Mouse (Mus musculus) CH12F3 (cell line): Measurements from ENCODE around the gene Ccdc182.

Experiments
- in situ Hi-C: fragments of 300-500 bp; cut with MboI; formaldehyde crosslinking; loops from 2 replicates; pipeline ENCODE4 v1.14.3; 2020; ENCODE audit warnings: low sequenced_read_pairs

The Ccdc182 gene

DNA sequence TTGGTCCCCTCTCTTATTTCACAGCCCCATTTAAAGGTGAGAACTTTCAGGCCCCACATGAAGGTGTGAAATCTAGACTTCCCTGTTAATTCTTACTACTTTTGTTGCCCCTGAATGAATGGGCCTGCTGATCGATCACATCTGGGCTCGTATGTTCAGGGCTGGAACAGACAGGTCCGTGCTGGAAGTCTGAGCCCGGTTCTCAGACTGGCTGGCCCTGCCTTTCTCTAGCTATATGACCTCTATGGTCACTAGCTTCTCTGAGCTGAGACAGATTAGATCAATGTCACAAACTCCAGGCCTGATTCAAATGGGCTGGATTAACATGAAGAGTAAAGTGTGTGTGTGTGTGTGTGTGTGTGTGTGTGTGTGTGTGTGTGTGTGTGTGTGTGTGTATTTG, 14.9 kb upstream of the Ccdc182 start:
- in situ Hi-C loops = no loop called here

DNA sequence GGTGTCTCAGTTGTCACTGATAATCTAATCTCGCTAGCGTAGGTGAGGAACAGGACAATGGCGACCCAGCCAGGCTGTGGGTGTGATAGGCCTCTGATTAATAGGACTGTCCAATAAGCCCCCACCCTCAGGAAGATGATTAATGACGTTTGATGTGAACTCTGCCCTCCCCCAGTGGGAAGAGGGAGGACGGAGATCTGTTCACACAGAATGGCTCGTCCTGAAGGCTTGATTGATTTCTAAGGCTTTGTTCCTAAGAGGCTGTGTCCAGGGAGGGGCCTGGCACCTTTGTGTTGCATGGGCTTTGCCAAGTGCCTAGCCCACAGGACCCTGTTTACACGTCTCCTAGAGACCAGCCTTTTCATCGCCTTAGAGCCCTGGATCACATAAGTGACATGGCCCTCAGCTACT, 13.4 kb upstream of the Ccdc182 start:
- in situ Hi-C loops = no loop called here

DNA sequence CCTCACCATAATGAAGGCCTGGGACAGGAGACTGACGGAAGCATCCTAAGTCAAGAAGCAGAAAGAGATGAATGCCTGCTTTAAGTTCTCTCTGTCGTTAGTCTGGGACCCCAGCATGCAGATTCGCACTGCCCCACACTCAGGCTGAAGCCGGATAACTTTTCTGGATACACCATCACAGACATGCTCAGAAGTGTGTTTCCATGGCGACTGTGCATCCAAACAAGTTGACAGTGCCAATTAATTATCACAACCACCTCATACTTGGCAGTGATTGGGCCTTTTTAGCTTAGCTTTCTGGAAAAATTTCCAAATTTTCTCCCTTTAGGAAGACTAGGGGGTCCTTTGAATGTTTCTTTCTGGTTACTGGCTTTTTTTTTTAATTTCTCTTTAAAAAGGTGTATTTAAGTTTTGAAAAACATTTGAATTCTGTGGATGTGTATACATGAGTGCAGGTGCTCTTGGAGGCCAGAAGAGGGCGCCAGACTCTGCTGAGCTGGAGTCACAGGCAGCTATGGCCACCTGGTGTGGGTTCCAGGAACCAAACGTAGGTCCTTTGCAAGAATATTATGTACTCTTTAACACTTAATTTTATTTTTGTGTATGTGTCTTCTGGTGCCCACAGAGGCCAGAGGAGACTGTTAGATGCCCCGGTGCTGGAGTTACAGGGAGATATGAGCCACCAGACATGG, 12.3 kb upstream of the Ccdc182 start:
- in situ Hi-C loops = no loop called here

GRCm38 (mm10) chr11:88282516-88282915, 11.3 kb upstream of the Ccdc182 start:
- in situ Hi-C loops = no loop called here

- in situ Hi-C loops = no loop called here
Measured at GRCm38 (mm10) chr11:88286019-88286418, 7.8 kb upstream of the Ccdc182 start.

DNA sequence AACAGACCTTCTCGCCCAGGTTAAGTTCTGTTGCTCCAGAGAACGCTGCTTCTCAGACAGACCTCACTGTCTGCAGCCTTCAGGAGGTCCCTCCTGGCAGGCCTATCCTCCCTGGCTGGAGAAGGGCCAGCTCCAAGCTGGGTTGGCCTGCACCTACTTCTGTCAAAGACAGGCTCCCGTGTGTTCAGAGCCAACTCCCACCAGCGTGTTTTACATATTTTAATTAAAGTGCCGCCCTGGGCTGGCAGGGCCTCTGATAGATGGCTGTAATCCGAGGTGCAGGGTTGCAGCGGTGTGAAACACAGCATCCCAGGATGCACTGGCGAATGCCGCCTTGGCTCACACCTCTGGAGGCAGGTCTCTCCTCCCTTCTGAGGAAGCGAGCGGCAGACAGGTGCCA, 5.5 kb upstream of the Ccdc182 start:
- in situ Hi-C loops = no loop called here

DNA sequence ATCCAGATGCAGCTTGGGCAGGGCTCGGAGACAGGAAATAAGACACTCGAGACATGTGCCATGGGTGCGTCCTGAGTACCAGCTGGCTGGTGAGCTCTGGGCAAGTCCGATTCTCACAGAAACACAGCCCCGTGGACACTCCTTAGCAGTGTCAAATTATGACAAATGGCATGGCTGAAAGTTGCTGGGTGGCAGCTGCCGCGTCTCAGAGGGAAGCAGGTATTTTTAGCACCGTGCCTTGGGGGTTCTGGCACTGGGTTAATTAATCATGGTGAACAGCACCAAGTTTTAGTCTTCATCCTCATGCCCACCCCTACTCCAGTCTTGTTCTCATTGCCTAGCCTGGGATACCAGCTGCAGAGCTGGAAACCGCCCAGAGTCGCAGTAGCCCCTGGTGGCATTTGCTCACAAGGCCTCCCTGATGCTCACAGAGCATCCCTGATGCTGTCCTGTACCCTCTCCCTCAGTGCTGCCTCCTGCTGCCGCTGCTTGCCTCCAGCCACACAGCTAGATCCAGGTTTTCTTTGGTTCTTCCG, 5.0 kb upstream of the Ccdc182 start:
- in situ Hi-C loops = no loop called here

GRCm38 (mm10) chr11:88291245-88291644, 2.6 kb upstream of the Ccdc182 start:
- in situ Hi-C loops = no loop called here

DNA sequence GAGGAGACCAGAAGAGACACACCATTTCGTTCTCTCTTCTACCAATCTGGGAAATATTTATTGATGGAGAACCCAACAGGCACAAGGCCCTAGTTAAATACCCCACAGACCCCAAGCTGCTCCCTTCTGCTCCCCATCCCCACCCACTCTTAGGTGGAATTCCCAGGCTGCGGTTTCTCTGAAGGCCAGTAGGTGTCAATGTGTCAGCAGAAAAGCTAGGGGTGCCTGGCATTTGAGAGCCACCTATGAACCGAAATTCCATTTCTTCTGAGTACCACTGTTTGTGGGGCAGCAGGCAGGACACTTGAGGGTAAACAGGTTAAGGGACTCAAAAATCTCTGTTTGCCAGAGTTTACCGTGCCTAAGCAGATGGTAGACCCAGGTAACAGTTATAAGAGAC, 2.2 kb upstream of the Ccdc182 start:
- in situ Hi-C loops = no loop called here

DNA sequence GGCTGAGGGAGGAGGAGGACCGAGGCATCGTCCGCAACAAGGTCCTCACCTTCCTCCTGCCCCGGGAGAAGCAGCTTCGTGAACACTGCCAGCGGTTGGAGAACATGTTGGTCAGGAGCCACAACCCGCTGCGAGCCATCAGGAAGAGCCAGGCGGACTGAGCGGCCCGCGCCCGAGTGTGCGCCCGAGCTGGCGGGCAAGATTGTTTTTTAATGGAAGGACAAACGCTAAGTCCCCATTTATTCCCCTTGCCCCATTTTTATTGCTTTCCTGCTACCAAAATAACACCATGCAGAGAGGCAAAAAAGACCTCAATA, 494 bp downstream of the Ccdc182 start:
- in situ Hi-C loops = no loop called here

DNA sequence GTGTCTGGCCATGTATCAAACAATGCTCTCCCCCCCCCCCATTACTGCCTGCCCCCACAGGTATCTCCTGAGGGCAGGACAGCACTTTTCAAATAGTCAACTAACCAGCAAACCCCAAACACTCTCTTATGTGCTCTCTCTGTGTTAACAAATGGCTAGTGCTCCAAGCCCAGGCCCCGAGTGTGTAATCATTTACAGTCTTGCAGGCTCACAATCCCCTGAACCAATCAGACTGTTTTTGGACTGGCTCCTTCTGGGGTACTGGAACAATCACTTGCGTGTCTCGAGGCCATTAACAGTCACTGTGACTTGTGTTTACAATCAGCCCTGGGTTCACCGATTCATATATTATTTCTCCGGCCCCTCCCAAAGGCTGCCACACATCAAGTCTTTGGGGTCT, 1.4 kb downstream of the Ccdc182 start:
- in situ Hi-C loops = no loop called here

- in situ Hi-C loops = no loop called here
Measured at GRCm38 (mm10) chr11:88297526-88297925, 3.7 kb downstream of the Ccdc182 start.

- in situ Hi-C loops = no loop called here
Measured at GRCm38 (mm10) chr11:88299345-88299744, 5.5 kb downstream of the Ccdc182 start.

- in situ Hi-C loops = no loop called here
Measured at GRCm38 (mm10) chr11:88301619-88302018, 7.8 kb downstream of the Ccdc182 start.

DNA sequence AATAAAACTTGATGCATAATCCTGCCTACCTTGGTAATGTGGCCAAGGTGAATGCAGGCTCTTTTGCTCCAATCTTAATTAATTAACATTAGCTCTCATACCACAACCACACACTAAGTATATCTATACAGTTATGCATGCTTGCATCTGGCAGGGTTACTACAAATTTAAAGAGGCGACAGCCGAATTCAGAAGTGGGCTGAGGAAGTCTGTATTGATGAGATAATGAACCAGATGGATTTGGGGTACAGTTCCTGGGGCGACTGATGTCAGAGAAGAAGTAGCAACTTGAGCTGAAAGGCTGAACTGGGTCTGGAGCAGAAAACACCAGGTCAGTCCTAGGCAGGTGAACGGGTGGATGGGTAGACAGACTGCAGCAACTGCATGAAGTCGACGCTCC, 11.9 kb downstream of the Ccdc182 start:
- in situ Hi-C loops = no loop called here

DNA sequence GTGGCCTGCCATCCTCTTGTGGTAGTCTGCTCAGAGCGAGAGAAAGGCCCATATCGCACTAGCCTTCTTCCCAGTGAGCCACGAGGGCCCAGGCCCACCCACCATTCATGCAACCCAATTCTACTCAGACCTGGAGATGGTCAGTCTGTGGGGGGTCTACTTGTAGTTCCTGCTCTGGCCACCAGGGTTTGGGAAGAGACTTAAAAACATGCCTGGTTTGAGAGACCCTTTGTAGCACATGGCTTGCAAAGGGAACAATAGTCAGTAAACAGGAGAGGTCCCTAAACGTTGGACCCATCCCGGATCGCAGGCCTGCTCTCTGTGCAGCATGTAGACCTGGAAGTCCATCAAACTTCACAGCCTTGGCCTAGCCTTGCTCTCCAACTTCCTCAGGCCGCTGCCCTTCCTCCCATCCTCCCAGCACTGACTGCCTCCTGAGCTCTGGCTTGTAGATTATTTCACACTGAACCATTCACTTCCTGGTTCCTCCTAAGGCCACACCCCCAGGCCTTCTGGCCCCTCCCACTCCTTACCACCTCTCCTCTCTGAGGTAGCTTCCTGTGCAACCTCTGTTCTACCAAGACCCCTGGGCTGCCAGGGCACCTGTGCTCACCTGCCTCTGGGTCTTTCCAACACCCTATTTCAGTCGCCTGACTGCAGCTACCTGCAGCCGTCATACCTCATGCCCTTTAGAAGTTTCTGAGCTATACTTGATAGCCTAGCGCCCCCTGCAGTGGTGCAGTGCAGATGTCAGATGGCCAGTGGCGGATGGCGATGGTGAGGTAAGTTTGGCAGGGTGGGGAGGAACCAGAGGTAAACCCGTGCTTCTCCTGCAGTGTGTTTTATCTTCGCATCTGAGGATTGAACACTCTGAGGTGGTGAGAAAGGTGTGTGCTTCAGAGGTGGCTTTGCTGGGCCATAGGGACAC, 14.0 kb downstream of the Ccdc182 start:
- in situ Hi-C loops = no loop called here

- in situ Hi-C loops = no loop called here
Measured at GRCm38 (mm10) chr11:88309059-88309700, 15.3 kb downstream of the Ccdc182 start.

GRCm38 (mm10) chr11:88310773-88311172, 16.9 kb downstream of the Ccdc182 start:
- in situ Hi-C loops = no loop called here

DNA sequence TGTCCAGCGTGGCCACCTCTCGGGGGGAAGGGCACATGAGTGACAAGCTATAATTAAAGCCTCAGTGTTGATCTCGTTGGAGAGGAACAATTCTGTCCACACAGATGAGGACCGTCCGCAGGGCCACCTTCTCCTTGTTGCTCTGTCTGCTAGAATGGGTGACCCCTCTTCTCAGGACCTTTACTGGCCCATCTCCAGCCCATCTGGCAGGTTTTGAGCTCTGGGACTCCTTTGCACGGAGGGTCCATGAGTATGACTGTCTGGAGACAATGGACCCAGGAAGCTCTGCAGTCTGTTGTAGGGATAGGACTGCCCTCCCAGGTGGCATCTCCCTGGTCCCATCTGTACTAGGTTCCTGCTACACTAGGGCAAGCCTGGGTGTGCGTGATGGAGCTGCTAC, 17.7 kb downstream of the Ccdc182 start:
- in situ Hi-C loops = no loop called here

DNA sequence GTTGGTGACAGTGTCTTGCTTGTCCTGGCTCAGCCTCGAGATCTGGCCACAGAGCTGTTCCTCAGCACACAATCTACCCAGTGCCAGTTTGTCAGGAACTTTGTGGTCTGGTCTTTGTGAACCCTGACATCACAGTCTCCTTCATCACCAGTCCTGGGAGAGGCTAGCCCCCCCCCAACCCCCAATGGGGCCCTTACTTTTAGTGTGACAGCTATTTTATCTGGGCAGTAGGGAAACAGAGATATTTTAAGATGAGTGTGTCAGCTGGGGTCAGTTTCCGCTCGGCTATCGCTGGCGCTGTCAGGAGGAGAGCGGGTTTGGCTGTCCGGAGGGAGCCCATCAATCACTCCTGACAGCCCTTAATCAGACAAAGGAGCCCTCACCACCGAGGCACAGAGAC, 19.7 kb downstream of the Ccdc182 start:
- in situ Hi-C loops = no loop called here

DNA sequence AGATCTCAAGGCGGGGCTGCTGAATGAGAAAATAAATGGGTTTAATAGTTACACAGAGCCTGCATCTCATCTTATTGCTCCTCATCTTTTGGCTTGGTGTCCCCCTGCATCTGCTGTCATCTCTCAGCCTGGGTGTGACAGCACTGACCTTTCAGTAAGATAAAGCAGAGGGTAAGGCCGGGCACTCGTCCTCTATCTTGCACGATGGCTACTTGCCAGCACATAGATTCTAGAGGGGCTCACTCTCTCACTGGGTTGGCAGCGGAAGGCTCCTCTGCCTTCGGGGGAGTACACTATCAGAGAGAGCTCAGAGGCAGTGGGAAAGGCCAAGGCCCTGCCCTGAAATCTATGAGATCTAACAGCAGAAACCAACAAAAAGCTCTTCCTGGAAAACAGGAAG, 20.6 kb downstream of the Ccdc182 start:
- in situ Hi-C loops = no loop called here

- in situ Hi-C loops = no loop called here
Measured at GRCm38 (mm10) chr11:88315393-88315792, 21.5 kb downstream of the Ccdc182 start.
